Mouse (Mus musculus) frontal cortex, postnatal 10 days (tissue): ENCODE measurements at regions not wholly inside any gene's neighbourhood (a gene's known extent, or its start where the extent isn't known, plus 50 kb on each side); places are given as distances from the start of the nearest gene placed in this dataset.
A peak's percentile ranks its signal among the peaks of the same experiment; 100 is the strongest.

Experiments used
- DNase-seq, 2 experiments: peaks; one replicate each; pipeline ENCODE4 v3.0.0; 2022; ENCODE audit warnings: low spot score in 2 of 2, mixed read lengths in 1 of 2

DNA sequence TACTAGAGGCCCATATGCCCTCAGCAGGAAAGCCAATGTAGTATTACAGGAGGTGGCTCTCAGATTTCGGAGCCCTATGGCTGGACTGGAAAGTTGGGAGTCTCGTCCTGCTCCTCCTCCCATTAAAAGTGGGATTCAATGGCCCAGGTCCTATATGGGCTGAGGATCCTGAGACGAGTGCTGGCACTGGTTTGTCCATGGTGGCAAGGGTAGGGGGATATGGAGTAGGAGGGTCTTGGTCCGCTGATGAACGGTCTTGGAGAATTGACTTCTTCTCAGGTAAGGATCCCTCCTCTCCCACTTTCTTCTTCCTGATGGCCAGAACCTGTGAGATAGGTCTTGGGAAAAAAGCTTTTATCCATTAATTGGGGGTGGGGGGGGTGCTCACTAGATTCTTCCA lies 522.2 kb upstream of the Slc5a7 start:
- no peak for DNase-seq

DNA sequence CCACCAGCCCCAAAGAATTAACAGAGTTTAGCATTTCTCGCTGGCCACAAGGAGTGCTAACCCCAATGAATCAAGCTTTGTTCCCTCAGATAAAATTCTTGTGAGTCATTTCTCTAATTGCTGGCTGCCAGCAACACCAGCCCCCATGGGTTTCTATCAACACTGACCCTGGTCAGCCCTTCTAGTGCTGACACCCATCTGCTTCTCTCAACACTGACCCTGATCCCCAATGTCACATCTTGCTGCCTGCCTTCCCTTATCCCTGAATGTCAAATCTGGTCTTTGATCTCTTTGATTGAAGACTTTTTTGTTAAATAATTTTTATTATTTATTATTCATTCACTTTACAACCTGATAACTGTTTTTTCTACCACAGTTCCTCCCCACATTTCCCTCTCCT lies 554.8 kb upstream of the Slc5a7 start:
- no peak for DNase-seq

DNA sequence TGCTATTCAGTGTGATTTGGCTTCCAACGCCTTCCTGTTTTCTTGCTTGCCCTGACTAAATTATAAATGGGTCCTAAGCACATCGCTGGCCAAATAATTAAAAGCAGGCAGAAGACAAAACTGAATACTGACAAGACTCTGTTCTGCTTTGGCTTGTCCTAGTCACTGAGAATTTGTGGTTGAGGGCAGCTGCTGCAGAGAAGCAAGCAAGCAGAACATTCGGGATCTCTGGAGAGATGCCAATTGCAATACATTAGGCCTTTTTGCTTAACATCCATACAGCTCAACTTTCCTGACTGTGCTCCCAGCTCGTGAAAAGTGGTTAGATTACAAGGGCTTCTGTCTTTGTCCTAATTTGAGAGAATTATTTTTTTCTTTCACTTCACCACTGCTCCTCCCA lies 549.0 kb upstream of the St6gal2 start:
- DNase-seq, result peak; percentile 6

DNA sequence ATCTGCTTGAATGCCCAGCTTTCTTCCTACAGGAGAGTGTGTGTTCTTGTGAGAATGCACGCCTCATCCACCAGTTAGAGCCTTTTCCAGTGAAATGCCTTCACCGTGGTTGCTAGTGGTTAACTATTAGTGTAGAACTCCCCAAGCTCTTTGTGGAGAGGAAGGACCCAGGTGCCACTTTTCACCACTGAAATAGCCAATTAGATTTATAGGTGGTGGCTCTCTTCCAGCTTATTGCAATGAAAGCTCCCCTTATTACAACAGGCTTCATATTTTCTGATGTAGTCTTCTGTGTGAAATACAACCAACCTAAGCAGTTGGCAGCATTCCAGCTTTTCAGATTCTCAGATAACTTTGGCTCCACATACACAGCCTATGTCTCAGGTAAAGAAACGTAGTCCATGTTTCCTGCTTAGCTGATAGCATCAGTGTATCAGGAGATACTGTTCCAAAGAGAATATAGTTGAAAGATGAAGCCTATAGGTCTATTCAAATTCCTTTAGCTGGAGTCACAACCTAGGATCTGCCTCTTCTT lies 515.9 kb upstream of the St6gal2 start:
- no peak for DNase-seq

DNA sequence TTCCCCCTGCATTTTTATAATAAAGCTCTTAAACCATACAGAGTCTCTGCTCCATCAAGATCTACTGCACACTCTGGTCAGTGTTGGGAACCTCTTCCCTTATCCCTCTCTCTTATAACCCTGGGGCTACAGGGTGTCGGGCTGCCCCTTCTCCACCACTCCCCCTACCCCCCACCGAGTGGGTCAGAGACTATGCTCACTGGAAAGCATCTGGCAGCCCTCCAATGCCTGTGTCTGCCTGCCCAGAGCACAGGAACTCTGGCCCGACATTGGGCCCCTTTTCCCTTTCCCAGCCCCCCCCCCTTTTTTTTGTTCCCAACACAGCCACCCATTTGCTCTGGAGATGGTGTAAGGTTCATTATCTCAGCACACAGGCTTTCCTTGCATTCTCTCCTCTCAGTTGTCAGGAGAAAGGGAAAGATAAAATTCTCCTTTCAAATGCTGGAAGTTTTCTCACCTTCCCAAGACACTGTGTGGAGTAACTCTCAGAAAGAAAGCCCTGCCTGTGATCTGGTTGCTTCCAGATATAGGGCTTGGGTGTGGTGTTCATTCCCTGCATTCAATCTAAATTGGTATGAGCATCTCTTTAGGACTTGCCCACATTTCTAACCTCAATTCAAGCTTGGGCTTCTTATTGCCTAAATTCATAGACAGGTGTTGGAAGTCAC lies 501.7 kb upstream of the St6gal2 start:
- no peak for DNase-seq

DNA sequence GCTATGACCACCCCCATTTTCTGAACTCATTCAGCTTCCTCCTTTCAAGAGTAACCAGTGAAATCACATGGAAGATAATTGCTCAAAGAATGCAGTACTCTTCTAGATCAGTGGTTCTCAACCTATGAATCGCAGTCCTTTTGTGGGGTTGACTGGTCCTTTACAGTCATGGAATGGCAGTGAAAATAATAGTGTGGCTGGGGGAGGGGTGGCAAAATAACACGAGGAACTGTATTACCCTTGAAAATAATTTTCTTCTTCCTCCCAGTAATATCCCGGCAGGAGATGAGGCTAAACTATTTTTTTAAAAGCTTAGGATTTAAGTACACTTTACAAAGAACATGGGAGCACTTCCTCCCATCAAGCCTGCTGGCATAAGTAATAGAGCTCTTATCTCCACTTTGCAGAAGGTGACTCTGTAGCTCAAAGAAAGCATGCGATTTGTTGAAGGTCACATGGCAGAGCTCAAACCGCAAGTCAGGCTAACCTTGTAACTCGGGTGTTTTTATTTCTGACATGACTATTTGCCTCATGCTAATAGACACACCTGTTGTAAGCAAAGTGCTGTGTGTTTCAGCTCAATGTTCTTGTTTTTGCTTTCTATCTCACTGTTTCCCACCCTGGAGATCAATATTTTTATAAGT lies 500.8 kb upstream of the St6gal2 start:
- DNase-seq, result no peak
